Mouse (Mus musculus) monocyte, adult 59 days (primary cell): Measurements from ENCODE around the gene Eif4g3. TPM values are rescaled to one million over a fixed set of nuclear protein-coding genes. Genes with fewer than 3 reads are reported as not detected.

Experiments
- total RNA-seq, 2 experiments: library from RNA; stranded (reverse); gene quantifications; one replicate each; pipeline ENCODE4 v1.2.4; 2023

The Eif4g3 gene
- 100 to 1,000 TPM; 248 to 289 TPM for total RNA-seq

DNA sequence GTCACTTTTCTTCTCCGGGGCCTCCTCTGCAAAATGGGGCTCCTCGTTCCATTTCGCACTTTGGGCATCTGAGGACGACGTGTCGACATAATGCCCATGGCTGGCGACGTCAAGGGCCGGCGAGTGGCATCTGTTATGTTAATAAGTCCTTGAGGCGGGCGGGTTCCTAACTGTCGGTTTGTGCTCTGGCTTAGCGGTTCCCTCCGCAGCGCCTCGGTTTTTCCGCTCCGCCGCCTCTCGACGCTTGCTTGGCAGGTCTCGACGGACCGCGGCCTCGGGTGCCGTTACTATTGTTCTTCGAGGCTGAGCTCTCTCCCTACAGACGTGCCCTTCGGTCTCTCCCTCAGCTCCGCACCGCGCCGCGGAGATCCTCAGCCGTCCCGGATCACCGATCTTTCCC lies at the start of gene Eif4g3:
Gene Eif4g3, plus strand, starts transcription at position 133 of the 400 bp plus-strand sequence.

DNA sequence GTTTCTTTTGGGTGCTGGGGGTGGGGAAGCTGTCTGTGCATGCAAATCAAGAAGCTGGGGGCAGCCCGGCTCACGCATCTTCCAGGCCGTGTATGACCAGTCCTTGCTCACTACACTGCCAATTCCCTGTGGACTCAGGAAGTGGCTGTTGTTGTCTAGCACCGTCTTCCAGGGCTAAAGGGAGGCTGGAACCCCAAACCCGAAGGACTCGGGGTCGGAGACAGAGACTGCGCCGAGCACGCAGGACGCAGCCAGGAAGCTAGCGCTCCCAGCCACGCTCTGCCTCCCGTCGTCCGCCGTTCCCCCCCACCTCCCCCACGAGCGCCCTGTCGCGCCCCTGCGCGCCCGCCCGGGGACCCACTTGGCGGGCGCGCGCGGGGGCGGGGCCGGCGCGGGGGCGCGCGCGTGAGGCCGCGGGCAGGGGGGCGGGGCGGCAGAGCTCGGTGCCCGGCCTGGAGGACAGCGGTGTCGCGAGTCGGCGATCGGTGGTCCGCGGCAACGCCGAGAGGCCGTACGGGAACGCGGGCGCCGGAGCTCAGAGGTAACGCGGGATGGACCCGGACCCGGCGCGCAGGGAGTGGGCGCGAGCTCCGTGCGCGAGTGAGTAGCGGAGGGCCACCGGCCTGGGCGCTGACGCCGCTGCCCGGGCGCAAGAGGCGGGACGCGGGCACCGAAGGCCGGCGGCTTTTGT lies 223.5 kb downstream of the Eif4g3 start, which contains the start of gene Hp1bp3:
Gene Hp1bp3, plus strand, starts transcription at position 97 of the 691 bp plus-strand sequence.

DNA sequence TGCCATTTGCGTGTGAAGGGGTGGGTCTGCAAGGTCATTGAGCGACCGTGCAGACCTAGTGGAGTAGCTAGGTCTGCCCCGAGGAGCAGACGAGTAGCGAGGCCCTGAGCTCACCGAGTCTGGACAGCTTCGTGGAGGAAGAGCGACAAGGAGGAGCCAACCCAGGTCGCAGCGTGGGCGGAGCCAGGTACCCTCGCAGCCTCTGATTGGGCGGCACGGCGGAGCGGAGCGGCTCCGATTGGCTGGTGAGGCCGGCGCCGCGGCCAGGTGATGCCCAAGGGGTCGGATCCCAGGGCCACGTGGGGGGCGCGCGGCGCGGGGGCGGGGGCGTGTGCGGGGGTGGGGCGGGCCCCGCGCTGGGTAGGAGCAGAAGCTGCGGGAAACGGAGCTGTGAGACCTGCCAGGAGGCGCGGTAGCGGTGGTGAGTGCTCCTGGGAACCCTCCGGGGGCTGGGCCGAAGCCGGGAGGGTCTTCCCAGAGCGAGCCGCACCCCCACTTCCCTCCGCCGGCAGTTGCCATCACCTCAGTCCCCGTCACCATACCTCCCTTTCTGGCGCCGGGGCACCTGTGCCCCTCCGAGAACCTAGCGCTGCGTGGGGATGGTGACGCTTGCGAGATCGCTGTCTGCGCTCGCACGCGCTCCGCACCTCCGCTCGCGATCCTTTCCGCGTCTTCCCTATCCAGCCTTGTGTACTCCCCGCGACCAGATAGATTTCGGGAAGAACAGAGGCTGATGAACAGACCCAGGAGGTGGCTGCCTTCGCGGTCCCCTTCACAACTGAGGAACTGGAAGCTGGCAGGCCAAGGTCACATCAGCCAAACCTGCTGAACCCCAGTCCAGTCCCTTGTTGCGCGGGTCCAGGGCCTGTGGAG lies 257.5 kb downstream of the Eif4g3 start, which contains the start of the genes Sh2d5 and Kif17:
Gene Sh2d5, plus strand, starts transcription at position 316 of the 873 bp plus-strand sequence.
Gene Kif17, plus strand, starts transcription at position 348 of the 873 bp plus-strand sequence.

Other genes with a start within 250 kb of the Eif4g3 start
- under 1 TPM in 1 of 2 experiments, not detected in 1; 0.79 TPM for gene Alpl, start 196.6 kb upstream of the Eif4g3 start, total RNA-seq
- 10 to 100 TPM; 57.1 to 58.6 TPM for gene Ece1, start 130.8 kb upstream of the Eif4g3 start, total RNA-seq
- gene Hp1bp3, start 223.3 kb downstream of the Eif4g3 start, total RNA-seq = 10 to 100 TPM; 79.2 to 86.1 TPM